Mouse (Mus musculus) cerebellum, adult 2 months (tissue): ENCODE data around the gene Ciao2a. TPM values are rescaled to one million over a fixed set of nuclear protein-coding genes. Genes with fewer than 3 reads are reported as not detected.
A peak's percentile ranks its signal among the peaks of the same experiment; 100 is the strongest.

ENCODE experiments used
- DNase-seq, 2 experiments: peaks; one replicate each; pipeline ENCODE4 v3.0.0; 2021
- H3K27ac ChIP-seq: fragments of 200-500 bp; 2 replicates; pipeline ENCODE4 v1.5.1; 2012; ENCODE audit warnings: low read length, control low read depth, inconsistent platforms; ENCODE audit not compliant: insufficient read depth
- H3K27me3 ChIP-seq: fragments of 200-500 bp; 2 replicates; pipeline ENCODE4 v1.6.1; 2012; ENCODE audit warnings: inconsistent platforms, mild to moderate bottlenecking, low read length, moderate library complexity; ENCODE audit not compliant: control insufficient read depth, insufficient read depth
- H3K4me1 ChIP-seq: fragments of 200-500 bp; 2 replicates; pipeline ENCODE4 v1.6.1; 2011; ENCODE audit warnings: low read length; ENCODE audit not compliant: control insufficient read depth, insufficient read depth
- H3K4me3 ChIP-seq: fragments of 200-500 bp; replicated peaks from 2 replicates; pipeline ENCODE3; 2011; ENCODE audit warnings: mild to moderate bottlenecking, low read depth, low read length, control low read depth; ENCODE audit not compliant: insufficient read depth
- CTCF ChIP-seq: fragments of 200-500 bp; IDR thresholded peaks from 2 replicates; pipeline ENCODE4 v1.5.1; 2011; ENCODE audit warnings: low read depth, mild to moderate bottlenecking, control low read depth, low read length, moderate library complexity, borderline replicate concordance; ENCODE audit not compliant: insufficient read depth
- POLR2A ChIP-seq: fragments of 200-500 bp; IDR thresholded peaks from 2 replicates; pipeline ENCODE4 v1.6.1; 2011; ENCODE audit warnings: low read length, control low read depth, borderline replicate concordance; ENCODE audit not compliant: insufficient read depth
- WGBS: fragments of 180-500 bp; shearing (Covaris S2); methylation state at CpG from one replicate; pipeline ENCODE4 v1.1.7; 2018; 5-methylcytosine and 5-hydroxymethylcytosine counted together
- polyA plus RNA-seq: library from polyadenylated mRNA; depleted of rRNA; stranded (reverse); fragments of >200 nt; gene quantifications from 2 replicates; pipeline ENCODE4 v1.2.3, GENCODE M21; 2012

The Ciao2a gene
- polyA plus RNA-seq, 1 experiment, result 25.9 TPM

DNA sequence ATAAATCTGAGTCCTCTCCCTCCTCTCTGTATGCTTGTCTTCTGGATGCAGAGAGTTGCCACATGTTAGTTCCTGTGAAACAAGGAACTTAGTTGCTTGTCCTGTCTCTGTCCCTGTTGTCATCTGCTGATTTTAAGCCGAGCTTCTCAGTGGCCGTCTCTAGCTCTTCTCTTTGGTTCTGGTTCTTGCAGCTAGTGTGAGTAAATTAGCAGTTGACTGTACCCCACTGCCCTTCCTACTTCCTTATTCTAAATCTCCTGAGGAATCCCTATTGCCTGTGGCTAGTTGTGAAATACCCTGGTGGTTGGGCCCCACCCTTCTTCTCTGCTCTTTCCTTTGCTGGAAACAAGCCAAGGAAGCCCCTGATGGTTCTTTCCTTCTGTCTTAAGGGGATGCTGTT is 5.1 kb downstream of the Ciao2a start:
- 98% methylated on average over 2 of the region's 2 CpGs for WGBS
- no peaks in the 10 kb centered on the region for H3K27me3 ChIP-seq
- no peak overlapping the region for H3K4me3 ChIP-seq
- TF ChIP-seq CTCF, result no peak
- no peak for TF ChIP-seq POLR2A
- no peak overlapping the region for H3K27ac ChIP-seq
- DNase-seq, result no peak
- no peaks in the 10 kb centered on the region for H3K4me1 ChIP-seq

DNA sequence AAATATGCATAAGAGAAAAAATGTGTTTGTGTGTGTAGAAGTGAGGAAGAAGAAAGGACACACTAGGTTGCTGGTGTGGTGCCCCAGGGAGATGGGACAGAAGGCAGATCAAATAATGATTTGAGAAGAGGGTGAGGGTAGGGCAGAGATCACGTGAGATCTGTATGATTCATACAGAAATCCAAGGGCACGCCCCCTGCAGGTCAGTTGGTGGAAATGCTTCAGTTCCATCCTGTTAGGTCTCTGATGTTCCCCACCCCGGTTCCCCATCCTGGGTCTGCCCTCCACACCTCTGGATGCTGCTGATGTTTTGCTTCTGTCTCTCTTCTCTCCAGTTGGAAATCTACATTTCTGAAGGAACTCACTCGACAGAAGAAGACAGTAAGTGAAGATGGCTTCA is 9.6 kb downstream of the Ciao2a start:
- TF ChIP-seq POLR2A (no peak), CTCF (peak; percentile 50; the same call in 1 of the 2 replicates)
- no peak overlapping the region for H3K27ac ChIP-seq
- H3K4me3 ChIP-seq, result no peak overlapping the region
- DNase-seq, result no peak
- no peaks in the 10 kb centered on the region for H3K27me3 ChIP-seq
- no peaks in the 10 kb centered on the region for H3K4me1 ChIP-seq
- WGBS, result 41% methylated on average over 4 of the region's 4 CpGs

DNA sequence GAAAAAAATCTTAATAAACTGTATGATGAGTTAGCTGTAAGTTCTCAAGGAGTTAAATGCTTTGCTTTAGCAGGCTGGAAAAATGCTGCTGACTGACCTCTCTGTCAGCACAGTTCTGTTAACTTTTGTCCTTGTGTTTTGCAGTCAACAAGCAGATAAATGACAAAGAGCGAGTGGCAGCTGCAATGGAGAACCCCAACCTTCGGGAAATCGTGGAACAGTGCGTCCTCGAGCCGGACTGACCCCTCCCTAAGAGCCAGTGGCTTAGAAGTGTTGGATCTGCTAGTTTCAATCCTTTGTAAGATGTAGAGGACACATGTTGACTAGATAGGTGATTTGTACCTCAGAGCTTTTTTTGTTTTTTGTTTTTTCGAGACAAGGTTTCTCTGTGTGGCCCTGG is 11.8 kb downstream of the Ciao2a start:
- WGBS, result 86% methylated on average over 7 of the region's 7 CpGs
- H3K4me3 ChIP-seq, result no peak overlapping the region
- no peak for DNase-seq
- no peaks in the 10 kb centered on the region for H3K27me3 ChIP-seq
- no peaks in the 10 kb centered on the region for H3K4me1 ChIP-seq
- TF ChIP-seq CTCF, result no peak
- no peak for TF ChIP-seq POLR2A
- H3K27ac ChIP-seq, result no peak overlapping the region

DNA sequence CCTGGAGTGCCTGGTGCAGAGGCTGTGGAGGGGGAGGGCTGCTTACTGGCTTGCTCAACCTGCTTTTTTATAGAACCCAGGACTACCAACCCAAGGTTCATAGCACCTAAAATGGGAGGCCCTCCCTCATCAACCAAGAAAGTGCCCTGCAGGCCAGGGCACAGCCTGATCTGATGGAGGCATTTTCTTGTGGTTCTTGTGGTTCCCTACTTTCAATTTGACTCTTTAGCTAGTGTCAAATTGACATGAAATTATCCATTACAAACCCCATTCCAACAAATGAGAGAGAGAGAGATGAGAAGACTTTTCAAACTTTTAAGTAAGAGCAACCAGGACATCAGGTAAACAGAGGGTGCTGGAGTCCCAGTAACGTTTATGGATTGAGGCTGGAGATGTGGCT is 15.9 kb downstream of the Ciao2a start:
- Histone ChIP-seq H3K27ac (no peak overlapping the region), H3K27me3 (no peaks in the 10 kb centered on the region), H3K4me3 (no peak overlapping the region), H3K4me1 (no peaks in the 10 kb centered on the region)
- TF ChIP-seq POLR2A (no peak), CTCF (no peak)
- DNase-seq, result no peak
- WGBS, result 67% methylated on average over 1 of the region's 1 CpGs

DNA sequence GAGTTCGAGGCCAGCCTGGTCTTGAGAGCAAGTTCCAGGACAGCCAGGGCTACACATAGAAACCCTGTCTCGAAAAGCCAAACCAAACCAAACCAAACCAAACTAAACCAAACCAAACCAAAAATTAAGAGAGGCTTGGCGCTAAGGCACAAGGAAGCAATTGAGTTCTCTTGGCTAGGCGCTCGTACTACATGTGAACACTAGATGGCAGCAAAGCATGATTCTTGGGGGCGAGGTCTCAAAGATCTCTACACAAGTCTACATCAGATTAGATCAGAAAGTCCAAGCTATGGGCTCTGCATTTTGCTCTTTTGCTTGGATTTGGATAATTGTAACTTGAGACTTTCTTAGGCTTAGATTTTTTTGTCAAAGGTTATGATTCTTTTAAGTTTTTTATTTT is 17.8 kb downstream of the Ciao2a start:
- H3K4me3 ChIP-seq, result no peak overlapping the region
- peak; percentile 73 for TF ChIP-seq CTCF
- no peak for TF ChIP-seq POLR2A
- no peak overlapping the region for H3K27ac ChIP-seq
- peak; percentile 70 to 78 for DNase-seq
- 6% methylated on average over 6 of the region's 6 CpGs for WGBS
- H3K27me3 ChIP-seq, result no peaks in the 10 kb centered on the region
- no peaks in the 10 kb centered on the region for H3K4me1 ChIP-seq

DNA sequence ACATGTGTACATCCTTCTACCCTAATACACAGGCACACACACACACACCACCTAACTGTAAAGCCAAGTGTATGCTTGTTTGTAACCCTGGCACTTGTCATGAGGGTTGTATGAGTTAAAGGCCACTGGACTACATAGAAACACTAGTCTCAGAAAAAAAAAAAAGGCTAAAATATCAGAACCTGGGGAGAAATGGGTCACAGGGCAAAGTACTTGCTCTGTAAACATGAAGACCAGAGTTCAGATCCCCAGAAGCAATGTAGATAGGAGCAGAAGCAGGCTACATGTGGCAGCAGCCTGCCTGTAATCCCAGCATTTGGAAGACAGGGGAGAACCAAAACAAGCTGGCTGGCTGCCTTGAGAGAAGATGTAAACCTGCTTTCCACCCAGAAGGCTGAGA is 19.7 kb downstream of the Ciao2a start:
- Histone ChIP-seq H3K27me3 (no peaks in the 10 kb centered on the region), H3K4me3 (no peak overlapping the region), H3K4me1 (no peaks in the 10 kb centered on the region), H3K27ac (no peak overlapping the region)
- DNase-seq, result no peak
- TF ChIP-seq POLR2A (no peak), CTCF (no peak)

DNA sequence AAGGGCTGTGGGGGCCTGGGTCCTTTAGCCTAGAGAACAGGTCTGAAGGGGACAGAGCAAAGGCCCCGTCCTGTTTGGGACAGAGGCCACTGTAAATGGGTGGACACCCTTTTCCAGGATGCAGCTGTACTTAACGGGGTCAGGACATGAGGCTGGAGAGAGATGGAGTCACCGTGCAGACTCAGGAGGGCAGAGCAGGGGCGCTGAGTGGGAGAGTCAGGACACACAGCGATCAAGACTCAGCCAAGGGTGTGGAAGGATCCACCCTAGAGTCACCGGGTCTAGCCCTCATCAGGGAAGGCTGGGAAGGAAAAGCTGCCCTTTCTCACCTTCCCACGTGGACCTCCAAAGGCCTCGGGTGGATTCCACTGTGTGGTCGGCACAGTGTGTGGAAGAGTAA is 25.6 kb downstream of the Ciao2a start:
- Histone ChIP-seq H3K27me3 (no peaks in the 10 kb centered on the region), H3K4me1 (no peaks in the 10 kb centered on the region), H3K4me3 (no peak overlapping the region), H3K27ac (no peak overlapping the region)
- DNase-seq, result no peak
- TF ChIP-seq CTCF (no peak), POLR2A (no peak)
- 72% methylated on average over 9 of the region's 9 CpGs for WGBS

DNA sequence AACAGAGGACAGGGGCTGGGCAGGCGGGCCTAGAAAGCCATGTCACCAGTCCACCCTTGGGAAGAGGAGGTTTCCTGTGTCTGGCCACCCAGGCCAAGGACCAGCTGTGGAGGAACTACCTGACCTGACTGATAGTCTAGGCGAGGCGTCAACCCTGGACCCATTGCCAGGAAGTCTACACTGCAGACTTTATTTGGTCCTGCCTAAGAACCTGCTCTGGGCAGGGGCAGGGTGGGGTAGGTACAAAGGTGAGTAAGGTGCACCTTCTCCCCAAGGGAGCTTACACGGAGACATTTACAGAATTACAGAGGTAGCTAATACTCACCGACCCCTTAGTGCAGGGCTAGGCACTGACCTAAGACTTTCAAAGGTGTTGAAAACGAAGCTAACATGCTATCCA is 27.2 kb downstream of the Ciao2a start:
- Histone ChIP-seq H3K4me1 (no peaks in the 10 kb centered on the region), H3K27me3 (peaks cover 2% of the 10 kb centered on the region; the same call in 1 of the 2 replicates), H3K27ac (no peak overlapping the region), H3K4me3 (no peak overlapping the region)
- 88% methylated on average over 6 of the region's 6 CpGs for WGBS
- TF ChIP-seq POLR2A (no peak), CTCF (no peak)
- DNase-seq, result no peak
